Mouse (Mus musculus): ENCODE results near the gene Ssr2.

DNA sequence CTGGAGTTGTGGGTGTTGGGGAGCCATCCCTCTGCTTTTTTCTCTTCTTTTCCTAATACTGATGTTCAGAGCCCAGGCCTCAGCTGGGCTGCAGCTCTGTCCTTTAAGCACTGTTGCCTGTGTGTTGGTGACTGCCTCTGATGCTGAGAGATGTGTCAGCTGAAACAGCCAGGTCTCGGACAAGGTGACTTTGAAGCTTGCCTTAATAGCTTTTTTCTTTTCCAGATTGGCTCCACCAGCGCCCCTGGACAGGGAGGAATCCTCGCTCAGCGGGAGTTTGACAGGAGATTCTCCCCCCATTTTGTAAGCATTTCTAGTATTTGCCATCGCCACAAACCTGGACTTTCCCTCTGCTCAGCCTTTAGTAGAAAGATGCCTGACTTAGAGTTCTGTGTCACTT, 11.0 kb downstream of the Ssr2 start:
- no peak for TF ChIP-seq TAL1 (IDR thresholded peaks at IDR 0.05; ENCODE audit: low read length)
- TF ChIP-seq GATA1 (IDR thresholded peaks at IDR 0.05; ENCODE audit: low read length) = no peak
